Comparison of ENCODE assay signal across 29 mouse cellular contexts in genomic region chr2:13469641-13470040, GRCm38 (mm10). TPM values are rescaled to one million over a fixed set of nuclear protein-coding genes. Genes with fewer than 3 reads are reported as not detected.
"Had no signal": no experiment of that assay in that cellular context is flagged by ENCODE, and none has a peak within 500 bp of the region (broad histone marks: within the 10 kb centered on the region; RNA-seq: fewer than 3 reads in every experiment).

No protein-coding gene starts in this region.

- H3K36me3 ChIP-seq: embryonic facial prominence, embryonic 10.5 days; embryonic facial prominence, embryonic 12.5 days; embryonic facial prominence, embryonic 13.5 days; embryonic facial prominence, embryonic 15.5 days; forebrain, embryonic 10.5 days; forebrain, embryonic 12.5 days; forebrain, embryonic 15.5 days had no signal

- H3K27ac ChIP-seq: embryonic facial prominence, embryonic 10.5 days; embryonic facial prominence, embryonic 12.5 days; embryonic facial prominence, embryonic 13.5 days; embryonic facial prominence, embryonic 15.5 days; forebrain, embryonic 10.5 days; forebrain, embryonic 12.5 days; forebrain, embryonic 13.5 days; forebrain, embryonic 15.5 days; gastrocnemius, adult 2 months; heart, adult 2 months had no signal

- H3K9ac ChIP-seq: embryonic facial prominence, embryonic 12.5 days; embryonic facial prominence, embryonic 13.5 days; embryonic facial prominence, embryonic 15.5 days; forebrain, embryonic 12.5 days; forebrain, embryonic 13.5 days; forebrain, embryonic 15.5 days; forebrain, postnatal 0 days had no signal

- H3K4me3 ChIP-seq: embryonic facial prominence, embryonic 10.5 days; embryonic facial prominence, embryonic 12.5 days; embryonic facial prominence, embryonic 13.5 days; embryonic facial prominence, embryonic 15.5 days; erythroblast, embryonic 14.5 days; forebrain, embryonic 10.5 days; forebrain, embryonic 12.5 days; forebrain, embryonic 13.5 days; forebrain, embryonic 15.5 days; gastrocnemius, adult 2 months; heart, adult 2 months had no signal

- H3K4me2 ChIP-seq: embryonic facial prominence, embryonic 12.5 days; embryonic facial prominence, embryonic 13.5 days; embryonic facial prominence, embryonic 15.5 days; forebrain, embryonic 12.5 days; forebrain, embryonic 13.5 days; forebrain, embryonic 15.5 days had no signal

- H3K27me3 ChIP-seq: embryonic facial prominence, embryonic 12.5 days; embryonic facial prominence, embryonic 13.5 days; embryonic facial prominence, embryonic 15.5 days; forebrain, embryonic 12.5 days; forebrain, embryonic 13.5 days; forebrain, embryonic 15.5 days had no signal

- H3K4me1 ChIP-seq: embryonic facial prominence, embryonic 10.5 days; embryonic facial prominence, embryonic 12.5 days; embryonic facial prominence, embryonic 13.5 days; embryonic facial prominence, embryonic 15.5 days; forebrain, embryonic 10.5 days; forebrain, embryonic 12.5 days; forebrain, embryonic 13.5 days; forebrain, embryonic 15.5 days had no signal

- H3K9me3 ChIP-seq: embryonic facial prominence, embryonic 10.5 days; embryonic facial prominence, embryonic 12.5 days; embryonic facial prominence, embryonic 13.5 days; embryonic facial prominence, embryonic 15.5 days; forebrain, embryonic 10.5 days; forebrain, embryonic 12.5 days; forebrain, embryonic 13.5 days; forebrain, embryonic 15.5 days had no signal

- DNase-seq: cerebellum, adult 8-10 months; cerebellum, adult 9-10 months; cerebellum, adult 9-11 months; cerebellum, postnatal 10 days; cerebellum, postnatal 14 days; cerebellum, postnatal 25 days; cerebellum, postnatal 36 days; embryo, embryonic 11 days; forebrain, postnatal 0 days; gastrocnemius, adult 2 months; gastrocnemius, postnatal 10 days; gastrocnemius, postnatal 14 days; gastrocnemius, postnatal 25 days; gastrocnemius, postnatal 36 days; heart, adult 11 months; heart, adult 18-20 months; heart, adult 2 months had no signal

- ATAC-seq: forebrain, embryonic 13.5 days; forebrain, embryonic 14.5 days; forebrain, embryonic 15.5 days; forebrain, embryonic 16.5 days; forebrain, postnatal 0 days had no signal

RNA-seq across cellular contexts. Expression of gene Cubn, which starts 22.0 kb away (rescaled TPM):
- total RNA-seq: granulocyte monocyte progenitor cell, adult 5-6 weeks had no signal
- polyA plus RNA-seq: erythroblast, embryonic 14.5 days had no signal
